14 mouse cellular contexts compared by ENCODE assay signal in genomic region chr8:86735446-86736111, GRCm38 (mm10). TPM values are rescaled to one million over a fixed set of nuclear protein-coding genes. Genes with fewer than 3 reads are reported as not detected.
DNase-seq lines count a peak whose midpoint lies in the region; ATAC-seq and TF ChIP-seq lines count a peak whose summit lies in the region.
"Had no signal": no experiment of that assay in that cellular context is flagged by ENCODE, and none has a peak within 500 bp of the region (broad histone marks: within the 10 kb centered on the region; RNA-seq: fewer than 3 reads in every experiment).

No protein-coding gene starts in this region.

- intact Hi-C loops in heart, adult 2 months (cut with DNase I): loop anchor here (2.0 kb wide), 1 partner anchor 15 kb away; no protein-coding TSS in a partner anchor

- no peak overlapping the region for H3K9ac ChIP-seq in heart, adult 2 months (ENCODE audit: low read depth, low read length)
- H3K9ac ChIP-seq: embryonic facial prominence, embryonic 13.5 days; limb, embryonic 12.5 days had no signal

- H3K36me3 ChIP-seq in heart, adult 2 months (ENCODE audit: control insufficient read depth, insufficient read depth, low read length): peaks cover 38% of the 10 kb centered on the region
- H3K36me3 ChIP-seq in thymus, adult 2 months (ENCODE audit: control insufficient read depth, insufficient read depth, low read length): no peaks in the 10 kb centered on the region
- H3K36me3 ChIP-seq: embryonic facial prominence, embryonic 13.5 days; limb, embryonic 12.5 days had no signal

- H3K27me3 ChIP-seq in heart, adult 2 months (ENCODE audit: control insufficient read depth, insufficient read depth, low read length): no peaks in the 10 kb centered on the region
- H3K27me3 ChIP-seq in thymus, adult 2 months (ENCODE audit: control insufficient read depth, insufficient read depth, low read length): no peaks in the 10 kb centered on the region
- H3K27me3 ChIP-seq: embryonic facial prominence, embryonic 13.5 days; limb, embryonic 12.5 days had no signal

- no peak for TF ChIP-seq POLR2A in heart, adult 2 months (IDR thresholded peaks at IDR 0.05; ENCODE audit: insufficient read depth, low read depth, low read length)
- no peak for TF ChIP-seq POLR2A in thymus, adult 2 months (IDR thresholded peaks at IDR 0.05; ENCODE audit: control insufficient read depth, extremely low read depth, insufficient read depth, low read length, poor library complexity)

- H3K4me1 ChIP-seq in heart, adult 2 months (ENCODE audit: control insufficient read depth, insufficient read depth, low read length): peaks cover 23% of the 10 kb centered on the region
- peaks cover 5% of the 10 kb centered on the region for H3K4me1 ChIP-seq in thymus, adult 2 months (replicated peaks; ENCODE audit: control insufficient read depth, insufficient read depth, low read length)

- no peak for TF ChIP-seq CTCF in heart, adult 2 months (IDR thresholded peaks at IDR 0.05)
- no peak for TF ChIP-seq CTCF in thymus, adult 2 months (IDR thresholded peaks at IDR 0.05; ENCODE audit: borderline replicate concordance, control insufficient read depth, extremely low read depth, insufficient read depth, low read length, poor library complexity)

- TF ChIP-seq EP300 in heart, adult 2 months (IDR thresholded peaks at IDR 0.05; ENCODE audit: insufficient read depth, low read depth, low read length): no peak

- DNase-seq in heart, adult 11 months: peak; percentile 66
- DNase-seq in heart, adult 2 months: no peak
- no peak for DNase-seq in thymus, adult 2 months
- no peak for DNase-seq in thymus, postnatal 36 days
- peak; percentile 33 for DNase-seq in thymus, postnatal 25 days
- no peak for DNase-seq in gastrocnemius, postnatal 10 days
- DNase-seq: cerebellum, adult 8-10 months; kidney, adult 8-10 months; lung, postnatal 4 days had no signal

- H3K79me2 ChIP-seq in heart, adult 2 months (replicated peaks; ENCODE audit: control insufficient read depth, insufficient read depth, low read length): peaks cover 15% of the 10 kb centered on the region

- H3K4me3 ChIP-seq in heart, adult 2 months: no peak overlapping the region
- H3K4me3 ChIP-seq in thymus, adult 2 months (ENCODE audit: control insufficient read depth, insufficient read depth, low read length): no peak overlapping the region
- H3K4me3 ChIP-seq: embryonic facial prominence, embryonic 13.5 days; hindbrain, embryonic 10.5 days; limb, embryonic 12.5 days had no signal

- 8% methylated on average over 3 of the region's 3 CpGs for WGBS in heart, adult 2 months
- 13% methylated on average over 3 of the region's 3 CpGs for WGBS in thymus, adult 2 months

- peak; percentile 75 for ATAC-seq in inflammation-experienced regulatory T-cells, adult 6 months
- ATAC-seq in erythroid progenitor cell, adult 5-6 weeks (replicated peaks; ENCODE audit: low FRiP score, poor library complexity, severe bottlenecking): no peak

- H3K27ac ChIP-seq in heart, adult 2 months: no peak overlapping the region; the same call in 1 of the 2 replicates
- peak overlapping the region; percentile 30; the same call in 1 of the 2 replicates for H3K27ac ChIP-seq in thymus, adult 2 months (ENCODE audit: control insufficient read depth, insufficient read depth, low read length)
- H3K27ac ChIP-seq: embryonic facial prominence, embryonic 13.5 days; hindbrain, embryonic 10.5 days; limb, embryonic 12.5 days had no signal

RNA-seq across cellular contexts. Expression of gene Gm10638, which starts 9.9 kb away (rescaled TPM):
- 1 to 10 TPM; 2.8 to 3.1 TPM for total RNA-seq in heart, adult 2 months (2021)
- polyA plus RNA-seq in heart, adult 2 months (2012; rRNA removed): 0.73 and 2.0 TPM in 2 replicates
- polyA plus RNA-seq in thymus, adult 2 months (2012; rRNA removed): 1.8 and 2.2 TPM in 2 replicates
- polyA plus RNA-seq in inflammation-experienced regulatory T-cells, adult 6 months (2017; shearing (Covaris generic)): under 1 TPM in 1 of 3 experiments, not detected in 2; 0.51 TPM
- total RNA-seq in gastrocnemius, postnatal 10 days (2021): 1 to 10 TPM; 4.1 to 6.7 TPM
- total RNA-seq in erythroid progenitor cell, adult 5-6 weeks (2015; ENCODE audit: low replicate concordance): not detected in 2 replicates
- total RNA-seq in erythroid progenitor cell, adult 5-6 weeks (2017; ENCODE audit: low replicate concordance): 2.6 TPM in 1 of 2 replicates, not detected in the other

RNA-seq across cellular contexts. Expression of gene Siah1a, which starts 10.2 kb away (rescaled TPM):
- total RNA-seq in heart, adult 2 months (2021): 10 to 100 TPM; 11.5 to 16.3 TPM
- 15.6 and 25.8 TPM in 2 replicates for polyA plus RNA-seq in heart, adult 2 months (2012; rRNA removed)
- 32.6 and 35.7 TPM in 2 replicates for polyA plus RNA-seq in thymus, adult 2 months (2012; rRNA removed)
- polyA plus RNA-seq in inflammation-experienced regulatory T-cells, adult 6 months (2017; shearing (Covaris generic)): 1 to 10 TPM; 4.6 to 9.0 (median 6.2) TPM
- 10 to 100 TPM; 14.5 to 17.1 TPM for total RNA-seq in gastrocnemius, postnatal 10 days (2021)
- 22.2 and 45.0 TPM in 2 replicates for total RNA-seq in erythroid progenitor cell, adult 5-6 weeks (2015; ENCODE audit: low replicate concordance)
- 37.6 and 46.2 TPM in 2 replicates for total RNA-seq in erythroid progenitor cell, adult 5-6 weeks (2017; ENCODE audit: low replicate concordance)

Comparison
In these comparisons a context has a peak if more than half of its experiments do, and no peak if none do; other contexts are left out.
1. DNase-seq: peak in heart, adult 11 months (single experiment) and thymus, postnatal 25 days (single experiment); none in heart, adult 2 months (0 of 2), thymus, adult 2 months (single experiment), thymus, postnatal 36 days (0 of 2) and gastrocnemius, postnatal 10 days (single experiment).